Mouse (Mus musculus) thymus, adult 2 months (tissue): ENCODE measurements around the gene Gstt3. TPM values are rescaled to one million over a fixed set of nuclear protein-coding genes. Genes with fewer than 3 reads are reported as not detected.

Experiments
- DNase-seq: peaks from one replicate; pipeline ENCODE4 v3.0.0; 2021
- H3K27ac ChIP-seq: fragments of 200-500 bp; 2 replicates; pipeline ENCODE4 v1.5.1; 2012; ENCODE audit warnings: low read length, control low read depth; ENCODE audit not compliant: control insufficient read depth, insufficient read depth
- H3K27me3 ChIP-seq: fragments of 200-500 bp; 2 replicates; pipeline ENCODE4 v1.6.1; 2012; ENCODE audit warnings: mild to moderate bottlenecking, low read length, moderate library complexity, mixed read lengths; ENCODE audit not compliant: control insufficient read depth, insufficient read depth
- H3K36me3 ChIP-seq: fragments of 200-500 bp; 2 replicates; pipeline ENCODE4 v1.6.1; 2012; ENCODE audit warnings: mild to moderate bottlenecking, low read length, moderate library complexity; ENCODE audit not compliant: control insufficient read depth, insufficient read depth
- H3K4me1 ChIP-seq: fragments of 200-500 bp; replicated peaks from 2 replicates; pipeline ENCODE4 v1.6.1; 2012; ENCODE audit warnings: low read length; ENCODE audit not compliant: control insufficient read depth, insufficient read depth
- H3K4me3 ChIP-seq: fragments of 200-500 bp; 2 replicates; pipeline ENCODE4 v1.5.1; 2012; ENCODE audit warnings: mild to moderate bottlenecking, low read length, control low read depth, moderate library complexity; ENCODE audit not compliant: control insufficient read depth, insufficient read depth
- CTCF ChIP-seq: fragments of 200-500 bp; IDR thresholded peaks from 2 replicates; pipeline ENCODE4 v1.5.1; 2012; ENCODE audit warnings: mild to moderate bottlenecking, control low read depth, low read length, moderate library complexity, borderline replicate concordance; ENCODE audit not compliant: control insufficient read depth, poor library complexity, insufficient read depth; ENCODE audit errors: extremely low read depth
- POLR2A ChIP-seq: fragments of 200-500 bp; IDR thresholded peaks from 2 replicates; pipeline ENCODE4 v1.6.1; 2012; ENCODE audit warnings: mild to moderate bottlenecking, low read length, control low read depth, moderate library complexity; ENCODE audit not compliant: control insufficient read depth, poor library complexity, insufficient read depth; ENCODE audit errors: extremely low read depth
- WGBS: fragments of 180-500 bp; shearing (Covaris S2); methylation state at CpG from one replicate; pipeline ENCODE4 v1.1.7; 2018; 5-methylcytosine and 5-hydroxymethylcytosine counted together
- polyA plus RNA-seq: library from polyadenylated mRNA; depleted of rRNA; stranded (reverse); fragments of >200 nt; gene quantifications from 2 replicates; pipeline ENCODE4 v1.2.3, GENCODE M21; 2012

Gene Gstt3
- polyA plus RNA-seq, 1 experiment: 8.6 TPM

GRCm38 (mm10) chr10:75788277-75788676 lies 7.1 kb upstream of the Gstt3 start:
- no peak overlapping the region for H3K4me3 ChIP-seq
- DNase-seq: no peak
- 93% methylated on average over 8 of the region's 8 CpGs for WGBS
- no peaks in the 10 kb centered on the region for H3K36me3 ChIP-seq
- H3K27ac ChIP-seq: no peak overlapping the region
- TF ChIP-seq CTCF (no peak), POLR2A (no peak)
- H3K27me3 ChIP-seq: no peaks in the 10 kb centered on the region
- H3K4me1 ChIP-seq: no peaks in the 10 kb centered on the region

DNA sequence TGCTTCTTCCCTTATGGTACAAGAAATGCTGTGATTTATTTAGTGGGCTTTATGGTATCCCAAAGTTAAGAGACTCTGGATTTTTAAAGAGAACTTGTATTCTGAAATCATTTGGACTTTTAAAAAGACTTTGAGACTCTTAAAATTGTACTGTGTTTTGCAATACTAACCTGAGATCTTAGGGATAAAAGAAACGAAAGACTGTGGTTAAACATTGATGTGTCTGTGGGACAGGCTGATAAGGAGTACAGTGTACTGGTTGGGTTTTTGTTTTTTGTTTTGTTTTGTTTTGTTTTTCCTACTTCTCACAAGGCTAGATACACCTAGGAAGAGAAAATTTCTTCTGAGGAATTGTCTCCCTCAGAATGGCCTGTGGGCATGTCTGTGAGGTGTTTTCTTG lies 4.2 kb upstream of the Gstt3 start:
- Histone ChIP-seq H3K36me3 (no peaks in the 10 kb centered on the region), H3K27ac (no peak overlapping the region), H3K4me3 (no peak overlapping the region), H3K27me3 (0 out of 2 replicates have a peak, but pooled peaks cover 2% of the 10 kb centered on the region), H3K4me1 (peaks cover 8% of the 10 kb centered on the region)
- TF ChIP-seq CTCF: no peak
- no peak for TF ChIP-seq POLR2A
- 46% methylated on average over 1 of the region's 1 CpGs for WGBS
- no peak for DNase-seq

DNA sequence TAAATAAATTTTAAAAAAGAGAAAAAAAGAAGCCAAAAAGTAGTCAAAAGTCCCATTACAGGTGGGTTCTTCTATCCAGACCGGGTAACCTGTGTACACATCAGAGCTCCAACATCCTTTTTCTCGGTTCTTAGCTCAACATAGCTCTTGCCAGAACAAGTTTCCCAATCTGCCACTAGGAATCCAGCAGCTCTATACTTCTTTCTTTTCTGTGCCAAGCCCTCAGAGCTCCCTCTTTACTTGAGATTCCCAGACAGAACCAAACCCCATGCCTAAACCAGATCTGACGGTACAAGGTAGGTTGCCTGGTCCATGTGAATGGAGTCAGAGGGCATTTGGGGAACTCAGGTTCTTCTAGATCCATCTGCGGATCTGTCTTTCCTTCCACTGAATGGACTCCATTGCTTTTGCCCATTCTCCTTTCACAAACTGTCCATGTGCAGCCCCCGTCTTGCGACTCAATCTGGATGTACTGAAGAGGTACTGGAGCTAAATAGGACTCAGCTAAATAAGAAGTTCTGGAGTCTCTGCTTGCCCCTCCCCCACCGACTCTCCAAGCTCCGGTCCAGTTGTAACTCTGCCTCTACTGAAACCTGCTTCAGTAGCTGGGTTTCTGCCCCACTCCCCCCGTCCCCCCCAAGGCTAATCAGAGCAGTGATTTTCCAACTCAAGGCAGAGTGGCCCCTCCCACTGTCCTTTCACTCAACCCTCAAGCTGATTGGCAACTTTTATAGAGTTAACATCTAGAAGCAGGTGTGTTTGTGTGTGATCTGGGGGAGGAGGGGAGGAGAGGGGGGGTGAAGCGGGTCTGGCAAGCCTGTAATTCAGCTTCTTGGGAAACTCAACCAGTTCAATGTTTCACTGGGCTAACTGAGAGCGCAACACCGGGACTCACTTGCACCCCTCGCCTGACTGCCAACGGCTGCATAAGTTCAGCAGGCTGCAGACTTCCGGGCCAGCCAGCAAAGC lies 1.7 kb downstream of the Gstt3 start:
- WGBS: 60% methylated on average over 15 of the region's 15 CpGs
- Histone ChIP-seq H3K27me3 (0 out of 2 replicates have a peak, but pooled peaks cover 2% of the 10 kb centered on the region), H3K4me3 (no peak overlapping the region), H3K4me1 (peaks cover 19% of the 10 kb centered on the region), H3K36me3 (no peaks in the 10 kb centered on the region), H3K27ac (no peak overlapping the region)
- no peak for DNase-seq
- no peak for TF ChIP-seq CTCF
- TF ChIP-seq POLR2A: no peak

DNA sequence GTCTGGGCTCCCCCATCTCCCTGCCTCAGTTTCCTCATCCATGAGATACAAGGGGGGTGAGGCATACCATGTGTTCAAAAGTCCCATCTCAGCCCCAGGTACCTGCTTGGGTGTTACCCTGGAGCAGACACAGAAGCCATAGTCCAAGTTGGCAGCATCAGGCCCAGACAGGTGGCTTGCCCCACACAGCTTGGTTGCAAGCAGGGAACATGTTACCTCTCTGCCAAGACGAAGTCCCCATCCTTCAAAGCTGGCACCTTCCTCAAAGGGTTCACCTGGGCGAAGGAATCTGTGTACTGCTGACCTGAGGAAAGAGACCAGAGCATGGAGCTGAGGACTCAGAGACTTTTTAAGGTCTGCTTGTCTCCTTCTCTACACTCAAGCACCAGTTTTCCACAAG lies 3.3 kb downstream of the Gstt3 start:
- TF ChIP-seq CTCF (no peak), POLR2A (no peak)
- 93% methylated on average over 2 of the region's 2 CpGs for WGBS
- H3K27ac ChIP-seq: no peak overlapping the region
- DNase-seq: no peak
- 0 out of 2 replicates have a peak, but pooled peaks cover 2% of the 10 kb centered on the region for H3K27me3 ChIP-seq
- H3K4me3 ChIP-seq: no peak overlapping the region
- H3K36me3 ChIP-seq: no peaks in the 10 kb centered on the region
- peaks cover 20% of the 10 kb centered on the region for H3K4me1 ChIP-seq

- no peak for TF ChIP-seq CTCF
- TF ChIP-seq POLR2A: no peak
- WGBS: 95% methylated on average over 6 of the region's 6 CpGs
- no peak for DNase-seq
- Histone ChIP-seq H3K4me1 (peaks cover 27% of the 10 kb centered on the region), H3K4me3 (no peak overlapping the region), H3K27me3 (0 out of 2 replicates have a peak, but pooled peaks cover 2% of the 10 kb centered on the region), H3K27ac (no peak overlapping the region), H3K36me3 (no peaks in the 10 kb centered on the region)
Observed at GRCm38 (mm10) chr10:75776562-75776961, 4.7 kb downstream of the Gstt3 start.

DNA sequence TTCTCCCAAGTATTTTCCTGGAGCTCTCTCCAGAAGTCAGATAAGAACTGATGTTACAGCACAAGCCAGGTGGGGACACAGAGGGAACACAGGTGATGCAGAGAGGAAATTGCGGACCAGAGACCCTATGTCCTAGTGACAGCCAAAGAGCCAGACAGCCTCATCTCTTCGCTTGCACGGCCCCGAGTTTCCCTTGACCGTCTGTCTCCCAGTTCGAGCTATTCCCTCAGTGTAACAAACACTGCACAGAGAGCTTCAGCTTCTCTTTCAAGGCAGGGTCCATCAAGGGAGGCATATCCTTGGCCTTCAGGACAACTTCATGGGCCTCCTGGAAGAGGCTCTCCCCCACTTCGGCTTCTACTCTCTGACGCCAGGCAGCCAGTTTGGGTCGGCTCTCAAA lies 6.6 kb downstream of the Gstt3 start:
- H3K27ac ChIP-seq: no peak overlapping the region
- no peaks in the 10 kb centered on the region for H3K36me3 ChIP-seq
- no peaks in the 10 kb centered on the region for H3K27me3 ChIP-seq
- 95% methylated on average over 9 of the region's 9 CpGs for WGBS
- no peak for DNase-seq
- peaks cover 11% of the 10 kb centered on the region for H3K4me1 ChIP-seq
- TF ChIP-seq CTCF (no peak), POLR2A (no peak)
- H3K4me3 ChIP-seq: no peak overlapping the region
